Mouse (Mus musculus) CD8-positive naive resting alpha-beta T cell, adult 57 days (primary cell): ENCODE results near the gene Trpm7. TPM values are rescaled to one million over a fixed set of nuclear protein-coding genes. Genes with fewer than 3 reads are reported as not detected.

Source experiments
- total RNA-seq: library from RNA; stranded (reverse); gene quantifications from one replicate; pipeline ENCODE4 v1.2.4, GENCODE M21; 2023

Trpm7 gene
- 112 TPM for total RNA-seq

GRCm38 (mm10) chr2:126875871-126876796 lies at the start of gene Trpm7:
Gene Trpm7, minus strand, starts transcription at chr2:126876230.

GRCm38 (mm10) chr2:126783370-126783769 lies 92.7 kb downstream of the Trpm7 start, which contains the start of gene Usp50:
Gene Usp50, minus strand, starts transcription at chr2:126783470.

Other genes with a start within 250 kb of the Trpm7 start
- 34.9 TPM for gene Gabpb1, start 199.9 kb downstream of the Trpm7 start, total RNA-seq
- gene Usp8, start 168.9 kb downstream of the Trpm7 start, total RNA-seq, result 45.1 TPM
- not detected for gene Usp50, start 92.8 kb downstream of the Trpm7 start, total RNA-seq
- 64.5 TPM for gene Sppl2a, start 57.0 kb upstream of the Trpm7 start, total RNA-seq
- gene Ap4e1, start 132.5 kb upstream of the Trpm7 start, total RNA-seq, result 29.1 TPM
- gene Blvra, start 194.4 kb upstream of the Trpm7 start, total RNA-seq, result 16.3 TPM